Mouse (Mus musculus): Measurements from ENCODE around the gene Tcaf2. TPM values are rescaled to one million over a fixed set of nuclear protein-coding genes. Genes with fewer than 3 reads are reported as not detected.
A peak's percentile ranks its signal among the peaks of the same experiment; 100 is the strongest.

Tcaf2 gene
- polyA plus RNA-seq (2015; fragmentation: Nextera tagmentation; extraction: Ambion mirVana) = 1.9 and 2.3 TPM in 2 replicates

DNA sequence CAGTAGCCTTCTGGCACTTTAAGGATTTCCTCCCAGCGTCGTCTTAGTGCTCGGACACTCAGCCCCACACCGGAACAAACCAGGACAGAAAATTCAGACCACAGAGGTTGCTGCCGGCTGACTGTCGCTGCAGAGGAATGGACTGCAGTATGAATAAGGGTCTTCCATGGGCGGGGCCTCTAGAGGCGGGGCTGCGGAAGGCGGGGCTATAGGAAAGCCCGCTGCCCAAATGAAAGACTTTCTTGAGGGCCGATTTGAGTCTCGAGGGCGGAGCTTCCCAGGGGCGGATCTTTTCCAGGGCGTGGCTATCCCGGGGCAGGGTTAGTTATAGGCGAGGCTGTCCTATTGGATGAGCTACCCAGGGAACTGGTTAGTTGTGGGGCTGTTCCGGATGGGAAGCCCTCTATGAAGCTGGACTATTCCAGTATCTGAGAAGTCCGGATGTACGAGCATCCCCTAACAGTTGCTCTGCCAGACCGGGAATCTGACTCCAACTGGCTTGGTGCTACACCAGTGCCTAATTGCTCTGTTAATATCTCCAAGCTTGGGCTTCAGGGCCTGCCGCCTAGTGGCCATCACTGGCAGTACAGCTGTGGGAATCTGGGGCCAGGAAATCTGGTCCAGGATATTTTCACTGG, at the start of gene Tcaf2:
Gene Tcaf2 (minus strand): TSS at position 343 of the 638 bp plus-strand sequence.
- H3K4me1 ChIP-seq (replicated peaks) = no peaks in the 10 kb centered on the region
- under 1% methylated on average over 23 of the region's 23 CpGs for WGBS
- H3K27ac ChIP-seq = no peak within 1 kb of the TSS
- peak within 1 kb of the TSS; percentile 7; the same call in 1 of the 2 replicates for H3K9ac ChIP-seq (replicated peaks)
- peak; percentile 99 for ATAC-seq
- H3K36me3 ChIP-seq = no peaks in the 10 kb centered on the region
- H3K4me2 ChIP-seq (replicated peaks) = peak within 1 kb of the TSS; percentile 65
- no peaks in the 10 kb centered on the region for H3K9me3 ChIP-seq
- H3K4me3 ChIP-seq (replicated peaks) = peak within 1 kb of the TSS; percentile 41
- H3K27me3 ChIP-seq = no peaks in the 10 kb centered on the region

DNA sequence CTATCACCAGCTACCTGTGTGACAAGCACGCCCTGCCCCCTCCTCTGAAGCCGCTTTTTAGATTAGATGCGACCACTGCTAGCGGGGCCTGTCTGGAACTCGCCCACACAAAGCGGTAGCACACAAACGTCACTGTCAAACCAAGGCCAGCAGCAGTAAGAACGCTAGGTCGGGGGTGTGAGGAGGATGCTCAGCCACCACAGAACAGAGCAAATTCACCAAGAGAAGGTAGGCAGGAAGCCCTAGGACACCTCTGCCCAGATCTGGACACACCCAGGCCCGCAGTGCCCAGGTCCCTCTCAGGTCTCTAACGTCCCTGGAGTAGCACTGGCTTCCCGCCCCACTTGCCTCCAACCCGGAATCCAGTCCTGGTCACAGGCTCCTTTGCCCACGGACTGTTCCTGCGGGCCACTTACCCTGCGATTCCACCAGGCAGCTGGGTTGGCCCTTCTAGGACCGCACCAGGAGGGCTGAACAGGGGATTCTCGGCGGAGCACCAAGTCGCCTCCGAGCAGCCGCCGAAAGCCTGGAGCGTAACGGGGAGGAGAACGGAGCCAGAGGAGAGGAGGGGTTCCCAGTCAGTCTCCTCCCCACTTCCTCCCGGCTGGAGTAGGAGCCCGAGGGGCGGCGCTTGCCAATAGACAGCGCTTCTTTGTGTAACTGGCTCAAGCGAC, 47.6 kb upstream of the Tcaf2 start:
- H3K27me3 ChIP-seq = no peaks in the 10 kb centered on the region
- peak overlapping the region; percentile 98 for H3K27ac ChIP-seq
- peak overlapping the region; percentile 76 for H3K4me2 ChIP-seq (replicated peaks)
- H3K9ac ChIP-seq (replicated peaks) = peak overlapping the region; percentile 94
- peaks cover 13% of the 10 kb centered on the region for H3K36me3 ChIP-seq
- peak; percentile 93 for ATAC-seq
- WGBS = under 1% methylated on average over 32 of the region's 32 CpGs
- peak overlapping the region; percentile 73 for H3K4me3 ChIP-seq (replicated peaks)
- no peaks in the 10 kb centered on the region for H3K9me3 ChIP-seq
- peaks cover 38% of the 10 kb centered on the region for H3K4me1 ChIP-seq (replicated peaks)

DNA sequence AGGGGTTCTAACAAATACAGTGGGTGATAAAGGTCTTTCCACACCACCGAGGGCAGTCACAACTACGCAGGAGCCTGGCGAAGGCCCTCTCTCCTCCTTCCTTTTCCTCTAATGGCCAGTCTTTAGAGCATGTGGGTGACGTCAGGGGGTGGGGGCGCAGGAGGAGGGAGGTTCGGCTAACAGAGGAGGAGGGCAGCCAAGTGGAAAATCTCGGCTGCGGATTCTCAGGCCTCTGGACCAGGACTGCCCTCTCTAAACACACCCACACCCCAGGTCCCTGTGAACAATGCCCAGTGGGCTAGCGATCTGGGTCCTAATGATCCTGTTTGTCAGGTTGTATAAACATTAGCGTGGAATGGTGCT, 47.1 kb upstream of the Tcaf2 start:
- Histone ChIP-seq H3K27me3 (no peaks in the 10 kb centered on the region), H3K4me3 (replicated peaks) (peak overlapping the region; percentile 73), H3K4me1 (replicated peaks) (peaks cover 38% of the 10 kb centered on the region), H3K4me2 (replicated peaks) (peak overlapping the region; percentile 76), H3K9me3 (no peaks in the 10 kb centered on the region), H3K9ac (replicated peaks) (peak overlapping the region; percentile 94), H3K27ac (peak overlapping the region; percentile 98), H3K36me3 (peaks cover 14% of the 10 kb centered on the region)
- 0% methylated on average over 10 of the region's 10 CpGs for WGBS
- peak; percentile 84 for ATAC-seq

DNA sequence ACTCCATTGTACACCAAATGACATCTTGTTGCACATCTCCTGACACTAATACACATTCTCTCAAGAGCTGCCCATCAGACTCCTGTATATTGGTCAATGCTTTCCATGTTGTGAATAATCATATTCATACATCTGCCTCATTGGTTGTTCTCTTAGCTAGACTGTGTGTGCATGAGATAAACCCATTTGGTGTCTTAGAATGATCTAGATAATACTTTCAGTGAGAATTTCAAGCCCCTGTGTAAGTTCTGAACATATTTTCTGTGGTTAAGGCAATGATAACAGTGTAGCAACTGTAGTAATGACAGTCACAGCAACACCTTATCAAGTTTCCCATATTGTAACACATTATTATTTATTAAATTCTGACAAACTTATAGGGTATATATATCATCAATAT, 44.7 kb upstream of the Tcaf2 start:
- H3K4me2 ChIP-seq (replicated peaks) = no peak overlapping the region
- no peak overlapping the region for H3K27ac ChIP-seq
- H3K4me3 ChIP-seq (replicated peaks) = no peak overlapping the region
- peaks cover 29% of the 10 kb centered on the region for H3K36me3 ChIP-seq
- H3K9ac ChIP-seq (replicated peaks) = no peak overlapping the region
- no peak for ATAC-seq
- no peaks in the 10 kb centered on the region for H3K9me3 ChIP-seq
- H3K27me3 ChIP-seq = no peaks in the 10 kb centered on the region
- H3K4me1 ChIP-seq (replicated peaks) = peaks cover 35% of the 10 kb centered on the region

DNA sequence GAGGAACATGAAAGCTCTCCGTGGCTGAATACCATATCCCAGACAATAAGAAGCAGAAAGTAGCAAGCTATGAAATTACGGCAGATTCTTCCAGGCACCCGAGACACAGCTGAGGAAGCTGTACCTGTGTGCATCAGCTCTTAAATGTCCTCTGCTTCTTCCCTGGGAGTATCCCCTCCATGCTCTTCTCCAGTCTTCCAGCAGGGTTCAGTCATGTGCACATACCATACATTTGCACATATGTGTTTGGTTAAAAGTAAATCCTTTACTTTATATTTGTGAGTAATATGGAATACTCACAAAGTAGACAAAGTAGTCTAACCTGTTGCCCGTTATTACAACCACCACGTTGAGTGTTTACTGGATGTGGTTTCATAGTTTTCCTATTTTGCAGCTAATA, 42.9 kb upstream of the Tcaf2 start:
- 87% methylated on average over 5 of the region's 5 CpGs for WGBS
- ATAC-seq = no peak

DNA sequence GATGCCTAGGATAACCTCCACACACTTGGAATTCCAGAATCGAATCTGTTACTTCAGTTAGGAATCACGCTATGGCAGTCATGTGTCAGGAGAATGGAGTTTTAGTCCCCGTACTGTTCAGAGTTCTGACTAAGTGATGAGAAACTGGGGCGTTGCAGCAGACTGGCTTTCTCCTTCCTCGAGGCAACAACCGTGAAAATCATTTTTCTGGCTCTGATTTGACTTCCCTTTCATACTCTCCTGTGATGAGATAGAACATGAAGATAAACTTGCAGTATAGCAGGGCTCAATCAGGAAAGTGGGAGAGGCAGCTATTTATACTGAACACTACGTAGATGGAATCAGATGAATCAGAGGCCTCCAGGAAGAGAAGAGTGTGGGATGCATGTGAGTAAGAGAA, 35.0 kb upstream of the Tcaf2 start:
- H3K36me3 ChIP-seq = peaks cover 68% of the 10 kb centered on the region
- no peak overlapping the region for H3K4me2 ChIP-seq (replicated peaks)
- 92% methylated on average over 7 of the region's 7 CpGs for WGBS
- H3K9ac ChIP-seq (replicated peaks) = no peak overlapping the region
- no peak for ATAC-seq
- no peaks in the 10 kb centered on the region for H3K4me1 ChIP-seq (replicated peaks)
- H3K9me3 ChIP-seq = no peaks in the 10 kb centered on the region
- H3K27me3 ChIP-seq = no peaks in the 10 kb centered on the region
- no peak overlapping the region for H3K4me3 ChIP-seq (replicated peaks)
- no peak overlapping the region for H3K27ac ChIP-seq

More for the DNA sequence above, 42.9 kb upstream of the Tcaf2 start:
- Histone ChIP-seq H3K9ac (replicated peaks) (no peak overlapping the region), H3K4me2 (replicated peaks) (no peak overlapping the region), H3K9me3 (no peaks in the 10 kb centered on the region), H3K36me3 (peaks cover 36% of the 10 kb centered on the region), H3K27me3 (no peaks in the 10 kb centered on the region), H3K27ac (no peak overlapping the region), H3K4me3 (replicated peaks) (no peak overlapping the region), H3K4me1 (replicated peaks) (peaks cover 23% of the 10 kb centered on the region)

DNA sequence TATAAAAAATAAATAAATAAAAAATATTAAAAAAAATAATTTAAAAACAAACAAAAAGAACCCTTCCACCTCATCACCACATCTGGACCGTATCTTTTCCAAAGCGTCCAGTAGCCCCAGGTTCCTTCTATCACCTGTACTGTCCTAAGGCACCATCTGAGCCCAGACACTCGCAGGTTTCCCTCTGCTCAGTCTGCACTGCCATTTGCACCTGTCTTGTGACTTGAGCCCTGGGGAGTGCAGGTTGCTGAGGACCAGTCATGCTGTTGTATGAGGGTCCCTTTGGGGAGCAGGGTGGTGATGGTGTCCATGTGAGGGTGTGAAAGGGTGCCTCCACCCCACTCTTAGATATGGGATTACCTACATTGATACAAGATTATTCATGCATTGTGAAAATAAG, 31.0 kb upstream of the Tcaf2 start:
- H3K9ac ChIP-seq (replicated peaks) = no peak overlapping the region
- H3K27me3 ChIP-seq = no peaks in the 10 kb centered on the region
- no peak overlapping the region for H3K4me3 ChIP-seq (replicated peaks)
- peaks cover 87% of the 10 kb centered on the region for H3K36me3 ChIP-seq
- H3K4me2 ChIP-seq (replicated peaks) = no peak overlapping the region
- H3K27ac ChIP-seq = no peak overlapping the region
- no peaks in the 10 kb centered on the region for H3K9me3 ChIP-seq
- H3K4me1 ChIP-seq (replicated peaks) = no peaks in the 10 kb centered on the region
- ATAC-seq = no peak
- WGBS = 97% methylated on average over 3 of the region's 3 CpGs

DNA sequence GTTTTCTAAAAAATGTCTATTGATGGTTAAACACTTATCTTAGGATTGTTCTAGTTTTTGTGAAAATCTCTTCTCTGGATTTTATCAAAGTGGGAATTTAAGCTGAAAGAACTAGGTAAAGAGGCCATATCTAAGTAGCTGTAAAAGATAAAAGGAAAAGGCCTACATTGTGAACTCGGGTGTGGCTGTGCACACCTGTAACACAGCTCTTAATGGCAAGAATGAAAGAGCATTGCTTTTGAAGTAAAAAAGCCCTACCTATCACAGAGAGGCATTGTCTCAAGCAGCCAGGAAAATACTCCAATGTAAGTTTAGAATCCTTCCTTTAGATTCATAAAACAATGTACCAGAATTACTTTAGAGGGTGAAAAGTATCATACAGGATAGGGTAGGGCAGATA, 26.7 kb upstream of the Tcaf2 start:
- H3K27me3 ChIP-seq = no peaks in the 10 kb centered on the region
- H3K4me2 ChIP-seq (replicated peaks) = no peak overlapping the region
- no peak overlapping the region for H3K4me3 ChIP-seq (replicated peaks)
- no peak for ATAC-seq
- no peaks in the 10 kb centered on the region for H3K4me1 ChIP-seq (replicated peaks)
- peaks cover 65% of the 10 kb centered on the region for H3K36me3 ChIP-seq
- H3K9ac ChIP-seq (replicated peaks) = no peak overlapping the region
- 90% methylated on average over 1 of the region's 1 CpGs for WGBS
- H3K9me3 ChIP-seq = no peaks in the 10 kb centered on the region
- H3K27ac ChIP-seq = no peak overlapping the region

DNA sequence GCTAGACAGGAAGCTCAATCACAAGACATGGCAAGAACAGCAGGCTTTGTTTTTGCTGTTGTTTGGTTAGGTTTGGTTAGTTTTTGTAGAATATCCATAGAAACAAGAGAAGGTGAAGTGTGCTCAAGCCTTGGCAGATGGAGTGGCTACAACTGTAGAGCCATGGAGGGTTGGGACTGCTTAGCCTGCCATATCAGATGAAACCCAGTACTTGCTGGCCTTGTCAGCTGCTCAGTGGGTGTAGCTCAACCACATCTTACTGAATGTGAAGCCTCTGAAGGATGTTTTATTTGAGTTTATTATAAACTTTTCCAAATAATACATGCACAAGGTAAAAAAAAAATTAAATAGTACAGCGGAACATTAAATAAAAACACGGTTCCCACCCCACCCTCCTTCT, 22.7 kb upstream of the Tcaf2 start:
- WGBS = 99% methylated on average over 2 of the region's 2 CpGs
- no peaks in the 10 kb centered on the region for H3K27me3 ChIP-seq
- H3K4me2 ChIP-seq (replicated peaks) = no peak overlapping the region
- no peaks in the 10 kb centered on the region for H3K9me3 ChIP-seq
- H3K4me3 ChIP-seq (replicated peaks) = no peak overlapping the region
- H3K36me3 ChIP-seq = peaks cover 24% of the 10 kb centered on the region
- H3K27ac ChIP-seq = no peak overlapping the region
- no peaks in the 10 kb centered on the region for H3K4me1 ChIP-seq (replicated peaks)
- ATAC-seq = no peak
- no peak overlapping the region for H3K9ac ChIP-seq (replicated peaks)

DNA sequence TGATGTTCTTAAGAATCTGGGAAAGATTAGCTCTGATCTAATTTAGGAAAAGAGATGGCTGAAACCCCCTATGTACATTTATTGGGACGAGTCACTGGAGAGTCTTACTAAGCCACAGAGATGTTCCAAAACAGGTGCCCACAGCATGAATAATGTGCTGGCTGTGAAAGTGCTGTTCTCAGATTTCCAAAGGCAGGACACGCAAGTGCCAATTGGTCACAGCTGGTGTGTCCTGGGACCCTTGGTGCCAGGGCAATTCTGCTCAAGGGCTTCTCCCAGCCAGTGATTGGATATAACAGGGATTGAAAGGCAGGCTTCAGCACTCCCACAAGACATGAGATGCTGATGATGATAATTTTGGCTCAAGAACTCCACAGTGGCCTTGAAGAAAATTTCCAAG, 16.7 kb upstream of the Tcaf2 start:
- no peaks in the 10 kb centered on the region for H3K27me3 ChIP-seq
- H3K36me3 ChIP-seq = no peaks in the 10 kb centered on the region
- H3K9me3 ChIP-seq = no peaks in the 10 kb centered on the region
- H3K4me3 ChIP-seq (replicated peaks) = no peak overlapping the region
- H3K27ac ChIP-seq = no peak overlapping the region
- no peak for ATAC-seq
- no peak overlapping the region for H3K4me2 ChIP-seq (replicated peaks)
- H3K9ac ChIP-seq (replicated peaks) = no peak overlapping the region
- WGBS = 67% methylated on average over 2 of the region's 2 CpGs
- no peaks in the 10 kb centered on the region for H3K4me1 ChIP-seq (replicated peaks)

DNA sequence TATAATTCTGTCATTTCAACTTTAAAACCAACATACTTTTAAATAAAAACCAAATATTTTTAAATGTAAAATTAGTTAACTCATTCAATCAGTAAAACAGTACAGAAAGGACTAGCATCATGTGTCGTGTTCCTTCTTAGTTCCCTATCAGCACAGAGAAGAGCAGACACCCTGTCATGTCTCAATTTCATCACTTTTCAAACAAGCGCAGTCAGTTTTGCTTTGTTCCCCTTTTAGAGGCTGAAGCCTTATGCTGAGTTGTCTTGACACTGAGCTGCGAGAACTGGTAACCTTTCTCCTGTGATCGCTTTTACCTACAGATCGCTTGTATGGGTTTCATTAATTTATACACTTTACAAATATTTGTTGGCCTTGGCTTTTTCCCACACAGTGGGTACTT, 10.7 kb downstream of the Tcaf2 start:
- 73% methylated on average over 5 of the region's 5 CpGs for WGBS
- no peak for ATAC-seq
- H3K27ac ChIP-seq = no peak overlapping the region
- no peaks in the 10 kb centered on the region for H3K9me3 ChIP-seq
- H3K4me2 ChIP-seq (replicated peaks) = no peak overlapping the region
- H3K36me3 ChIP-seq = no peaks in the 10 kb centered on the region
- H3K4me3 ChIP-seq (replicated peaks) = no peak overlapping the region
- H3K4me1 ChIP-seq (replicated peaks) = no peaks in the 10 kb centered on the region
- no peak overlapping the region for H3K9ac ChIP-seq (replicated peaks)
- no peaks in the 10 kb centered on the region for H3K27me3 ChIP-seq

DNA sequence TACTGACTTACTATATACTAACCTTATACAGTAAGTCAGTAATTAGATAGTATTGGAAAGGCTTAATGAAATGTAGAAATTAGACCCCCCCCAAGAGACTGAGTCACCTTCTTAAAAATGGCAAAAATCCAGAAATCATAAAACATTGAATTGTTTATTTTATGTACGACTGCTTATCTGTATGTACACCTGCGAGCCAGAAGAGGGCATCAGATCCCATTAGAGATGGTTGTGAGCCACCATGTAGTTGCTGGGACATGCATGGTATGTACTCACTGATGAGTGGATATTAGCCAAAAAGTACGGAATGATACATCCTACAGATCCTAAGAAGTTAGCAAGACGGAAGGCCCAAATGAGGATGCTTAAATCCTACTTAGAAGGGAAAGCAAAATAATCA, 13.7 kb downstream of the Tcaf2 start:
- Histone ChIP-seq H3K9ac (replicated peaks) (no peak overlapping the region), H3K9me3 (no peaks in the 10 kb centered on the region), H3K36me3 (no peaks in the 10 kb centered on the region), H3K4me3 (replicated peaks) (no peak overlapping the region), H3K27ac (no peak overlapping the region), H3K27me3 (no peaks in the 10 kb centered on the region), H3K4me2 (replicated peaks) (no peak overlapping the region), H3K4me1 (replicated peaks) (no peaks in the 10 kb centered on the region)
- ATAC-seq = no peak
- 77% methylated on average over 4 of the region's 4 CpGs for WGBS

DNA sequence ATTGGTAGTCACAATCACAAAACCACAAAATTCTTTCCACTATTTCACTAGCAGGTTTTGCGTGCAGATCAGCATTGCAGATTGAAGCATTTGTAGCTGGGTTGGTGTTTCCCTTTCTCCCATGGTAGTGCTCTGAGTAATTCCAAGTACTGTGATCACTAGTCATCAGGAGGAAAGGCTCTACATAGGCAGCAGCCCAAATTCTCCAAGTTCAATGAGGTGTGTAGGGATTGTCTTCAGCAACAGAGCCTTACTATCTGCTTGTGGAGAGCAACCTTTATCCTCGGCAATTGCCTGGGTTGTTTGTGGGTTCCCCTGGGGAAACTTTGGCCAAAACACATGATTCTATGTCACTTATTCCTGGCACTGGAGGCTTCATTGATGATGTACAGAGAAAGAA, 28.1 kb downstream of the Tcaf2 start:
- WGBS = 81% methylated on average over 2 of the region's 2 CpGs
- Histone ChIP-seq H3K27ac (no peak overlapping the region), H3K4me3 (replicated peaks) (no peak overlapping the region), H3K9me3 (no peaks in the 10 kb centered on the region), H3K36me3 (no peaks in the 10 kb centered on the region), H3K27me3 (no peaks in the 10 kb centered on the region), H3K4me1 (replicated peaks) (no peaks in the 10 kb centered on the region), H3K9ac (replicated peaks) (no peak overlapping the region), H3K4me2 (replicated peaks) (no peak overlapping the region)
- no peak for ATAC-seq
